Mouse (Mus musculus) heart, embryonic 10.5 days (tissue): ENCODE results near the gene Dus2. TPM values are rescaled to one million over a fixed set of nuclear protein-coding genes. Genes with fewer than 3 reads are reported as not detected.
"Not testable (repeated sequence)": the region's sequence is repeated elsewhere in the genome, so short reads cannot be mapped to it uniquely, and the experiment has no call there.

ENCODE experiments used
- DNase-seq: peaks from one replicate; pipeline ENCODE4 v3.0.0-alpha.2; 2017; ENCODE audit warnings: low spot score
- H3K27ac ChIP-seq: fragments of 300-500 bp; sonication (generic); 2 replicates; pipeline ENCODE4 v1.5.1; 2016; ENCODE audit warnings: mild to moderate bottlenecking
- H3K27me3 ChIP-seq: fragments of 300-500 bp; sonication (generic); 2 replicates; pipeline ENCODE4 v1.6.1; 2016; ENCODE audit warnings: mild to moderate bottlenecking; ENCODE audit not compliant: poor library complexity, insufficient read depth, severe bottlenecking
- H3K36me3 ChIP-seq: fragments of 300-500 bp; sonication (generic); 2 replicates; pipeline ENCODE4 v1.6.1; 2016; ENCODE audit warnings: mild to moderate bottlenecking, moderate library complexity
- H3K4me1 ChIP-seq: fragments of 300-500 bp; sonication (generic); 2 replicates; pipeline ENCODE4 v1.6.1; 2016; ENCODE audit warnings: mild to moderate bottlenecking
- H3K4me3 ChIP-seq: fragments of 300-500 bp; sonication (generic); 2 replicates; pipeline ENCODE4 v1.5.1; 2016; ENCODE audit warnings: mild to moderate bottlenecking, moderate library complexity
- H3K9me3 ChIP-seq: fragments of 300-500 bp; sonication (generic); 2 replicates; pipeline ENCODE4 v1.6.1; 2016; ENCODE audit warnings: mild to moderate bottlenecking, moderate library complexity
- WGBS: fragments of 180-500 bp; shearing (Covaris S2); methylation state at CpG from one replicate; pipeline ENCODE4 v1.1.7; 2016; 5-methylcytosine and 5-hydroxymethylcytosine counted together
- polyA plus RNA-seq: library from polyadenylated mRNA; unstranded; fragments of >200 nt; fragmentation: Nextera tagmentation; extraction: Ambion mirVana; gene quantifications from 2 replicates; pipeline ENCODE4 v1.2.1, GENCODE M21; 2016

The Dus2 gene
- polyA plus RNA-seq, 1 experiment from 2014 or later, result 19.8 TPM

- H3K9me3 ChIP-seq, result no peaks in the 10 kb centered on the region
- H3K4me3 ChIP-seq, result no peak overlapping the region
- no peak for DNase-seq
- H3K27ac ChIP-seq, result no peak overlapping the region
- WGBS, result 71% methylated on average over 7 of the region's 7 CpGs
- H3K27me3 ChIP-seq, result 0 out of 2 replicates have a peak, but pooled peaks cover 4% of the 10 kb centered on the region
- no peaks in the 10 kb centered on the region for H3K36me3 ChIP-seq
- H3K4me1 ChIP-seq, result peaks cover 4% of the 10 kb centered on the region
These were observed 5.2 kb downstream of the Dus2 start for GRCm38 (mm10) chr8:105996359-105996758.

GRCm38 (mm10) chr8:105998971-105999370 lies 7.8 kb downstream of the Dus2 start:
- 77% methylated on average over 2 of the region's 2 CpGs for WGBS
- H3K27ac ChIP-seq, result no peak overlapping the region
- 0 out of 2 replicates have a peak, but pooled peaks cover 4% of the 10 kb centered on the region for H3K27me3 ChIP-seq
- no peak for DNase-seq
- no peaks in the 10 kb centered on the region for H3K4me1 ChIP-seq
- no peak overlapping the region for H3K4me3 ChIP-seq
- no peaks in the 10 kb centered on the region for H3K9me3 ChIP-seq
- H3K36me3 ChIP-seq, result no peaks in the 10 kb centered on the region

GRCm38 (mm10) chr8:106001908-106002307 lies 10.8 kb downstream of the Dus2 start:
- WGBS, result 74% methylated on average over 4 of the region's 4 CpGs
- Histone ChIP-seq H3K27me3 (no peaks in the 10 kb centered on the region), H3K9me3 (no peaks in the 10 kb centered on the region), H3K36me3 (no peaks in the 10 kb centered on the region), H3K4me1 (no peaks in the 10 kb centered on the region), H3K27ac (no peak overlapping the region), H3K4me3 (no peak overlapping the region)
- DNase-seq, result no peak

GRCm38 (mm10) chr8:106004538-106005207 lies 13.5 kb downstream of the Dus2 start:
- Histone ChIP-seq H3K36me3 (0 out of 2 replicates have a peak, but pooled peaks cover under 1% of the 10 kb centered on the region), H3K27ac (no peak overlapping the region), H3K27me3 (no peaks in the 10 kb centered on the region), H3K4me1 (peaks cover under 1% of the 10 kb centered on the region; the same call in 1 of the 2 replicates), H3K9me3 (no peaks in the 10 kb centered on the region), H3K4me3 (no peak overlapping the region)
- DNase-seq, result no peak
- WGBS, result 78% methylated on average over 8 of the region's 8 CpGs

- 82% methylated on average over 4 of the region's 4 CpGs for WGBS
- no peaks in the 10 kb centered on the region for H3K27me3 ChIP-seq
- no peak for DNase-seq
- H3K9me3 ChIP-seq, result no peaks in the 10 kb centered on the region
- peaks cover 13% of the 10 kb centered on the region for H3K4me1 ChIP-seq
- no peak within 1 kb of the TSS for H3K4me3 ChIP-seq
- no peak within 1 kb of the TSS for H3K27ac ChIP-seq
- 0 out of 2 replicates have a peak, but pooled peaks cover 4% of the 10 kb centered on the region for H3K36me3 ChIP-seq
These were observed 14.7 kb downstream of the Dus2 start, which contains the start of gene Dpep2nb for GRCm38 (mm10) chr8:106005875-106006274. Dpep2nb (minus strand) TSS chr8:106005975.

- Histone ChIP-seq H3K36me3 (0 out of 2 replicates have a peak, but pooled peaks cover 4% of the 10 kb centered on the region), H3K4me1 (peaks cover 16% of the 10 kb centered on the region), H3K9me3 (no peaks in the 10 kb centered on the region), H3K27ac (no peak overlapping the region), H3K4me3 (no peak overlapping the region), H3K27me3 (no peaks in the 10 kb centered on the region)
- WGBS, result 81% methylated on average over 4 of the region's 4 CpGs
- DNase-seq, result no peak
These were observed 15.3 kb downstream of the Dus2 start for GRCm38 (mm10) chr8:106006413-106006812.

- Histone ChIP-seq H3K4me3 (no peak overlapping the region), H3K36me3 (0 out of 2 replicates have a peak, but pooled peaks cover 4% of the 10 kb centered on the region), H3K27me3 (no peaks in the 10 kb centered on the region), H3K27ac (no peak overlapping the region), H3K4me1 (peaks cover 21% of the 10 kb centered on the region), H3K9me3 (no peaks in the 10 kb centered on the region)
- 59% methylated on average over 3 of the region's 3 CpGs for WGBS
- DNase-seq, result no peak
These were observed 16.0 kb downstream of the Dus2 start for GRCm38 (mm10) chr8:106007135-106007534.

GRCm38 (mm10) chr8:106007891-106008290 lies 16.8 kb downstream of the Dus2 start:
- DNase-seq, H3K36me3 ChIP-seq, H3K9me3 ChIP-seq, H3K27me3 ChIP-seq, H3K4me3 ChIP-seq, H3K27ac ChIP-seq: not testable (repeated sequence)
- 62% methylated on average over 3 of the region's 3 CpGs for WGBS
- peaks cover 21% of the 10 kb centered on the region for H3K4me1 ChIP-seq

- H3K36me3 ChIP-seq, result peaks cover 10% of the 10 kb centered on the region
- peak; percentile 95 for DNase-seq
- H3K4me3 ChIP-seq, result peak overlapping the region; percentile 97
- H3K27ac ChIP-seq, result peak overlapping the region; percentile 92
- no peaks in the 10 kb centered on the region for H3K27me3 ChIP-seq
- peaks cover 21% of the 10 kb centered on the region for H3K4me1 ChIP-seq
- no peaks in the 10 kb centered on the region for H3K9me3 ChIP-seq
- 1% methylated on average over 74 of the region's 74 CpGs for WGBS
These were observed 19.9 kb downstream of the Dus2 start for GRCm38 (mm10) chr8:106010748-106011642.

- DNase-seq, result no peak
These were observed 20.5 kb downstream of the Dus2 start, which contains the start of gene Ddx28 for GRCm38 (mm10) chr8:106011643-106011986. Ddx28 (minus strand) TSS chr8:106011882.

GRCm38 (mm10) chr8:106012203-106012602 lies 21.1 kb downstream of the Dus2 start:
- not testable (repeated sequence) for DNase-seq, H3K9me3 ChIP-seq, H3K27ac ChIP-seq, H3K27me3 ChIP-seq
- H3K36me3 ChIP-seq, result peaks cover 15% of the 10 kb centered on the region
- 77% methylated on average over 8 of the region's 8 CpGs for WGBS
- H3K4me3 ChIP-seq, result peak overlapping the region; percentile 97
- peaks cover 21% of the 10 kb centered on the region for H3K4me1 ChIP-seq

More at GRCm38 (mm10) chr8:106011643-106011986, 20.5 kb downstream of the Dus2 start, which contains the start of gene Ddx28:
- H3K9me3 ChIP-seq, result no peaks in the 10 kb centered on the region
- no peaks in the 10 kb centered on the region for H3K27me3 ChIP-seq
- WGBS, result 1% methylated on average over 6 of the region's 6 CpGs
- peaks cover 21% of the 10 kb centered on the region for H3K4me1 ChIP-seq
- peak within 1 kb of the TSS; percentile 92 for H3K27ac ChIP-seq
- H3K36me3 ChIP-seq, result peaks cover 14% of the 10 kb centered on the region
- H3K4me3 ChIP-seq, result peak within 1 kb of the TSS; percentile 97

- H3K4me1 ChIP-seq, result 0 out of 2 replicates have a peak, but pooled peaks cover 5% of the 10 kb centered on the region
- H3K9me3 ChIP-seq, result no peaks in the 10 kb centered on the region
- peaks cover 23% of the 10 kb centered on the region for H3K36me3 ChIP-seq
- no peak overlapping the region for H3K4me3 ChIP-seq
- H3K27me3 ChIP-seq, result no peaks in the 10 kb centered on the region
- no peak for DNase-seq
- WGBS, result 76% methylated on average over 6 of the region's 6 CpGs
- H3K27ac ChIP-seq, result no peak overlapping the region
These were observed 25.1 kb downstream of the Dus2 start for GRCm38 (mm10) chr8:106016284-106016683.

- peaks cover 28% of the 10 kb centered on the region for H3K36me3 ChIP-seq
- 87% methylated on average over 7 of the region's 7 CpGs for WGBS
- no peak for DNase-seq
- no peaks in the 10 kb centered on the region for H3K27me3 ChIP-seq
- H3K27ac ChIP-seq, result no peak overlapping the region
- no peak overlapping the region for H3K4me3 ChIP-seq
- H3K9me3 ChIP-seq, result no peaks in the 10 kb centered on the region
- H3K4me1 ChIP-seq, result no peaks in the 10 kb centered on the region
These were observed 26.0 kb downstream of the Dus2 start for GRCm38 (mm10) chr8:106017130-106017529.
